Mouse (Mus musculus): ENCODE data around the gene Col7a1. TPM values are rescaled to one million over a fixed set of nuclear protein-coding genes. Genes with fewer than 3 reads are reported as not detected.

Gene Col7a1
- polyA plus RNA-seq, 1 experiment from 2014 or later: 2.7 TPM

GRCm38 (mm10) chr9:109008081-109008480 is 54.7 kb downstream of the Col7a1 start:
- H3K36me3 ChIP-seq (replicated peaks): peaks cover 13% of the 10 kb centered on the region; the same call in 1 of the 2 replicates
- H3K27me3 ChIP-seq (replicated peaks): no peaks in the 10 kb centered on the region
- WGBS: 81% methylated on average over 9 of the region's 9 CpGs

GRCm38 (mm10) chr9:109008994-109009635 is 55.7 kb downstream of the Col7a1 start:
- no peak overlapping the region for H3K9ac ChIP-seq
- H3K4me1 ChIP-seq: no peaks in the 10 kb centered on the region
- H3K9me3 ChIP-seq: no peaks in the 10 kb centered on the region
- no peak for ATAC-seq (replicated peaks)
- H3K27me3 ChIP-seq (replicated peaks): no peaks in the 10 kb centered on the region
- peaks cover 17% of the 10 kb centered on the region; the same call in 1 of the 2 replicates for H3K36me3 ChIP-seq (replicated peaks)
- H3K4me3 ChIP-seq: no peak overlapping the region
- H3K27ac ChIP-seq: no peak overlapping the region
- WGBS: 76% methylated on average over 10 of the region's 10 CpGs
- no peak overlapping the region for H3K4me2 ChIP-seq

More at GRCm38 (mm10) chr9:109008081-109008480, 54.7 kb downstream of the Col7a1 start:
- Histone ChIP-seq H3K9ac (no peak overlapping the region), H3K27ac (no peak overlapping the region), H3K4me3 (no peak overlapping the region), H3K9me3 (no peaks in the 10 kb centered on the region), H3K4me1 (no peaks in the 10 kb centered on the region), H3K4me2 (no peak overlapping the region)
- no peak for ATAC-seq (replicated peaks)

- peaks cover 17% of the 10 kb centered on the region; the same call in 1 of the 2 replicates for H3K36me3 ChIP-seq (replicated peaks)
Measured at GRCm38 (mm10) chr9:109009636-109010315, 56.4 kb downstream of the Col7a1 start.

GRCm38 (mm10) chr9:109010316-109010690 is 56.9 kb downstream of the Col7a1 start:
- Histone ChIP-seq H3K27ac (no peak overlapping the region), H3K4me1 (no peaks in the 10 kb centered on the region), H3K9me3 (no peaks in the 10 kb centered on the region), H3K4me3 (no peak overlapping the region), H3K9ac (no peak overlapping the region), H3K4me2 (no peak overlapping the region), H3K36me3 (replicated peaks) (peaks cover 17% of the 10 kb centered on the region; the same call in 1 of the 2 replicates), H3K27me3 (replicated peaks) (no peaks in the 10 kb centered on the region)
- no peak for ATAC-seq (replicated peaks)
- 92% methylated on average over 14 of the region's 14 CpGs for WGBS

More at GRCm38 (mm10) chr9:109009636-109010315, 56.4 kb downstream of the Col7a1 start:
- 70% methylated on average over 17 of the region's 17 CpGs for WGBS
- no peak overlapping the region for H3K9ac ChIP-seq
- no peak overlapping the region for H3K4me3 ChIP-seq
- no peaks in the 10 kb centered on the region for H3K27me3 ChIP-seq (replicated peaks)
- no peaks in the 10 kb centered on the region for H3K4me1 ChIP-seq
- no peaks in the 10 kb centered on the region for H3K9me3 ChIP-seq
- H3K4me2 ChIP-seq: no peak overlapping the region
- ATAC-seq (replicated peaks): no peak
- no peak overlapping the region for H3K27ac ChIP-seq

GRCm38 (mm10) chr9:109015397-109015796 is 62.0 kb downstream of the Col7a1 start:
- no peak overlapping the region for H3K4me3 ChIP-seq
- H3K9me3 ChIP-seq: no peaks in the 10 kb centered on the region
- H3K4me1 ChIP-seq: no peaks in the 10 kb centered on the region
- no peak overlapping the region for H3K4me2 ChIP-seq
- WGBS: 80% methylated on average over 8 of the region's 8 CpGs
- H3K36me3 ChIP-seq (replicated peaks): peaks cover 9% of the 10 kb centered on the region; the same call in 1 of the 2 replicates
- H3K9ac ChIP-seq: no peak overlapping the region
- ATAC-seq (replicated peaks): no peak
- no peak overlapping the region for H3K27ac ChIP-seq
- H3K27me3 ChIP-seq (replicated peaks): no peaks in the 10 kb centered on the region

- Histone ChIP-seq H3K9ac (no peak overlapping the region), H3K4me1 (no peaks in the 10 kb centered on the region), H3K36me3 (replicated peaks) (peaks cover 3% of the 10 kb centered on the region; the same call in 1 of the 2 replicates), H3K4me3 (no peak overlapping the region), H3K27ac (no peak overlapping the region), H3K4me2 (no peak overlapping the region), H3K9me3 (no peaks in the 10 kb centered on the region), H3K27me3 (replicated peaks) (no peaks in the 10 kb centered on the region)
- WGBS: 75% methylated on average over 11 of the region's 11 CpGs
- no peak for ATAC-seq (replicated peaks)
Measured at GRCm38 (mm10) chr9:109016973-109017604, 63.7 kb downstream of the Col7a1 start.

GRCm38 (mm10) chr9:109021428-109021827 is 68.0 kb downstream of the Col7a1 start:
- peaks cover 8% of the 10 kb centered on the region; the same call in 1 of the 2 replicates for H3K36me3 ChIP-seq (replicated peaks)
- H3K4me3 ChIP-seq: no peak overlapping the region
- H3K4me2 ChIP-seq: no peak overlapping the region
- no peaks in the 10 kb centered on the region for H3K9me3 ChIP-seq
- ATAC-seq (replicated peaks): no peak
- no peak overlapping the region for H3K9ac ChIP-seq
- H3K27me3 ChIP-seq (replicated peaks): no peaks in the 10 kb centered on the region
- no peak overlapping the region for H3K27ac ChIP-seq
- H3K4me1 ChIP-seq: no peaks in the 10 kb centered on the region
- WGBS: 85% methylated on average over 4 of the region's 4 CpGs

- Histone ChIP-seq H3K36me3 (replicated peaks) (peaks cover 9% of the 10 kb centered on the region; the same call in 1 of the 2 replicates), H3K27ac (no peak overlapping the region), H3K27me3 (replicated peaks) (no peaks in the 10 kb centered on the region), H3K4me2 (no peak overlapping the region), H3K9ac (no peak overlapping the region), H3K9me3 (no peaks in the 10 kb centered on the region), H3K4me1 (no peaks in the 10 kb centered on the region), H3K4me3 (no peak overlapping the region)
- WGBS: 85% methylated on average over 17 of the region's 17 CpGs
- no peak for ATAC-seq (replicated peaks)
Measured at GRCm38 (mm10) chr9:109022866-109023685, 69.7 kb downstream of the Col7a1 start.

GRCm38 (mm10) chr9:109027521-109027920 is 74.1 kb downstream of the Col7a1 start:
- no peak overlapping the region for H3K4me3 ChIP-seq
- no peaks in the 10 kb centered on the region for H3K4me1 ChIP-seq
- peaks cover 9% of the 10 kb centered on the region for H3K36me3 ChIP-seq (replicated peaks)

GRCm38 (mm10) chr9:109028421-109028820 is 75.0 kb downstream of the Col7a1 start:
- ATAC-seq (replicated peaks): no peak
- H3K9ac ChIP-seq: no peak overlapping the region
- no peaks in the 10 kb centered on the region for H3K27me3 ChIP-seq (replicated peaks)
- no peaks in the 10 kb centered on the region for H3K9me3 ChIP-seq
- no peaks in the 10 kb centered on the region for H3K4me1 ChIP-seq
- H3K27ac ChIP-seq: no peak overlapping the region
- H3K4me3 ChIP-seq: no peak overlapping the region
- H3K4me2 ChIP-seq: no peak overlapping the region
- peaks cover 9% of the 10 kb centered on the region for H3K36me3 ChIP-seq (replicated peaks)
- WGBS: 90% methylated on average over 3 of the region's 3 CpGs

More at GRCm38 (mm10) chr9:109027521-109027920, 74.1 kb downstream of the Col7a1 start:
- ATAC-seq (replicated peaks): no peak
- 85% methylated on average over 8 of the region's 8 CpGs for WGBS
- Histone ChIP-seq H3K27ac (no peak overlapping the region), H3K9ac (no peak overlapping the region), H3K4me2 (no peak overlapping the region), H3K27me3 (replicated peaks) (no peaks in the 10 kb centered on the region), H3K9me3 (no peaks in the 10 kb centered on the region)

GRCm38 (mm10) chr9:109028919-109029318 is 75.5 kb downstream of the Col7a1 start:
- H3K9ac ChIP-seq: no peak overlapping the region
- H3K27me3 ChIP-seq (replicated peaks): no peaks in the 10 kb centered on the region
- H3K36me3 ChIP-seq (replicated peaks): peaks cover 9% of the 10 kb centered on the region
- no peak for ATAC-seq (replicated peaks)
- H3K27ac ChIP-seq: no peak overlapping the region
- no peaks in the 10 kb centered on the region for H3K4me1 ChIP-seq
- 72% methylated on average over 5 of the region's 5 CpGs for WGBS
- no peak overlapping the region for H3K4me2 ChIP-seq
- no peaks in the 10 kb centered on the region for H3K9me3 ChIP-seq
- H3K4me3 ChIP-seq: no peak overlapping the region

- ATAC-seq (replicated peaks): no peak
- H3K27me3 ChIP-seq (replicated peaks): no peaks in the 10 kb centered on the region
- H3K27ac ChIP-seq: no peak overlapping the region
- H3K4me2 ChIP-seq: no peak overlapping the region
- H3K36me3 ChIP-seq (replicated peaks): peaks cover 3% of the 10 kb centered on the region; the same call in 1 of the 2 replicates
- H3K4me3 ChIP-seq: no peak overlapping the region
- no peaks in the 10 kb centered on the region for H3K4me1 ChIP-seq
- no peaks in the 10 kb centered on the region for H3K9me3 ChIP-seq
- 73% methylated on average over 3 of the region's 3 CpGs for WGBS
- H3K9ac ChIP-seq: no peak overlapping the region
Measured at GRCm38 (mm10) chr9:109030312-109030711, 76.9 kb downstream of the Col7a1 start.

Data from midbrain, embryonic 15.5 days (tissue).